In genomic region chr9:99630528-99631125, GRCm38 (mm10) we compare ENCODE assay signal across 9 mouse cellular contexts. TPM values are rescaled to one million over a fixed set of nuclear protein-coding genes. Genes with fewer than 3 reads are reported as not detected.
DNase-seq lines count a peak whose midpoint lies in the region; ATAC-seq and TF ChIP-seq lines count a peak whose summit lies in the region.
"Had no signal": no experiment of that assay in that cellular context is flagged by ENCODE, and none has a peak within 500 bp of the region (broad histone marks: within the 10 kb centered on the region; RNA-seq: fewer than 3 reads in every experiment).

No protein-coding gene starts in this region.

- ATAC-seq in lung, embryonic 15.5 days (ENCODE audit: borderline replicate concordance, extremely low read depth, low FRiP score, low TSS enrichment): no peak
- ATAC-seq in kidney, postnatal 0 days (replicated peaks; ENCODE audit: low FRiP score, low read depth): no peak
- ATAC-seq in neural tube, embryonic 11.5 days (ENCODE audit: insufficient read depth, low FRiP score, low TSS enrichment): no peak

- peak overlapping the region; percentile 65 for H3K9ac ChIP-seq in lung, embryonic 15.5 days
- H3K9ac ChIP-seq in kidney, postnatal 0 days (ENCODE audit: low read depth, low read length): peak overlapping the region; percentile 70
- no peak overlapping the region for H3K9ac ChIP-seq in neural tube, embryonic 11.5 days (ENCODE audit: low read length)

- TF ChIP-seq CTCF in lung, adult 2 months (IDR thresholded peaks at IDR 0.05; ENCODE audit: insufficient read depth, low read length): no peak
- peak; percentile 36; the same call in 1 of the 2 replicates for TF ChIP-seq CTCF in kidney, postnatal 0 days (IDR thresholded peaks at IDR 0.05; ENCODE audit: low read depth)

- WGBS in lung, embryonic 15.5 days: 26% methylated on average over 9 of the region's 9 CpGs
- 55% methylated on average over 9 of the region's 9 CpGs for WGBS in lung, adult 2 months
- WGBS in forebrain, embryonic 10.5 days: 65% methylated on average over 9 of the region's 9 CpGs
- 50% methylated on average over 9 of the region's 9 CpGs for WGBS in kidney, postnatal 0 days
- WGBS in neural tube, embryonic 11.5 days: 56% methylated on average over 9 of the region's 9 CpGs

- no peak for DNase-seq in lung, adult 2 months
- DNase-seq in forebrain, embryonic 10.5 days (ENCODE audit: extremely low spot score, low spot score): no peak
- no peak for DNase-seq in kidney, postnatal 0 days (ENCODE audit: low spot score)
- DNase-seq in neural tube, embryonic 11.5 days (ENCODE audit: low spot score): no peak
- no peak for DNase-seq in urinary bladder, postnatal 10 days (ENCODE audit: low spot score)
- DNase-seq in gastrocnemius, postnatal 25 days: no peak
- no peak for DNase-seq in gastrocnemius, adult 18-20 months (ENCODE audit: low spot score)

- H3K36me3 ChIP-seq in lung, embryonic 15.5 days: peaks cover 11% of the 10 kb centered on the region; the same call in 1 of the 2 replicates
- H3K36me3 ChIP-seq in forebrain, embryonic 10.5 days (replicated peaks): peaks cover 35% of the 10 kb centered on the region
- H3K36me3 ChIP-seq in kidney, postnatal 0 days (ENCODE audit: insufficient read depth, low read length): no peaks in the 10 kb centered on the region; the same call in 1 of the 2 replicates
- H3K36me3 ChIP-seq in neural tube, embryonic 11.5 days (ENCODE audit: control insufficient read depth, insufficient read depth, low read length): no peaks in the 10 kb centered on the region; the same call in 1 of the 2 replicates

- peaks cover 13% of the 10 kb centered on the region for H3K4me1 ChIP-seq in lung, embryonic 15.5 days
- H3K4me1 ChIP-seq in lung, adult 2 months (ENCODE audit: control insufficient read depth, insufficient read depth, low read length): no peaks in the 10 kb centered on the region; the same call in 1 of the 2 replicates
- peaks cover 45% of the 10 kb centered on the region for H3K4me1 ChIP-seq in forebrain, embryonic 10.5 days
- H3K4me1 ChIP-seq in kidney, postnatal 0 days (replicated peaks; ENCODE audit: insufficient read depth, low read length): peaks cover 5% of the 10 kb centered on the region; the same call in 1 of the 2 replicates
- peaks cover 12% of the 10 kb centered on the region for H3K4me1 ChIP-seq in neural tube, embryonic 11.5 days (ENCODE audit: control insufficient read depth, insufficient read depth, low read length)

- peak overlapping the region; percentile 65 for H3K4me3 ChIP-seq in lung, embryonic 15.5 days
- H3K4me3 ChIP-seq in lung, adult 2 months (replicated peaks; ENCODE audit: extremely low read depth, low read depth, low read length): no peak overlapping the region
- H3K4me3 ChIP-seq in forebrain, embryonic 10.5 days: peak overlapping the region; percentile 76
- H3K4me3 ChIP-seq in kidney, postnatal 0 days (replicated peaks; ENCODE audit: low read depth, low read length): peak overlapping the region; percentile 64
- peak overlapping the region; percentile 47 for H3K4me3 ChIP-seq in neural tube, embryonic 11.5 days (ENCODE audit: low read depth, low read length)

- peak overlapping the region; percentile 97 for H3K27ac ChIP-seq in lung, embryonic 15.5 days
- H3K27ac ChIP-seq in forebrain, embryonic 10.5 days: peak overlapping the region; percentile 97
- peak overlapping the region; percentile 93 for H3K27ac ChIP-seq in kidney, postnatal 0 days
- H3K27ac ChIP-seq in neural tube, embryonic 11.5 days (ENCODE audit: low read depth, low read length): no peak overlapping the region

- no peak for TF ChIP-seq POLR2A in lung, adult 2 months (IDR thresholded peaks at IDR 0.05; ENCODE audit: borderline replicate concordance, extremely low read depth, low read depth, low read length)

- no peaks in the 10 kb centered on the region for H3K27me3 ChIP-seq in lung, embryonic 15.5 days
- no peaks in the 10 kb centered on the region for H3K27me3 ChIP-seq in forebrain, embryonic 10.5 days (ENCODE audit: poor library complexity, severe bottlenecking)
- no peaks in the 10 kb centered on the region for H3K27me3 ChIP-seq in kidney, postnatal 0 days (ENCODE audit: insufficient read depth, low read length)
- no peaks in the 10 kb centered on the region for H3K27me3 ChIP-seq in neural tube, embryonic 11.5 days (ENCODE audit: control insufficient read depth, insufficient read depth, low read length)

- H3K9me3 ChIP-seq in lung, embryonic 15.5 days: no peaks in the 10 kb centered on the region
- H3K9me3 ChIP-seq in forebrain, embryonic 10.5 days: no peaks in the 10 kb centered on the region
- H3K9me3 ChIP-seq in kidney, postnatal 0 days (replicated peaks; ENCODE audit: low read length): no peaks in the 10 kb centered on the region
- H3K9me3 ChIP-seq in neural tube, embryonic 11.5 days (ENCODE audit: control insufficient read depth, low read length): no peaks in the 10 kb centered on the region

- peak overlapping the region; percentile 76 for H3K4me2 ChIP-seq in lung, embryonic 15.5 days
- H3K4me2 ChIP-seq in kidney, postnatal 0 days (ENCODE audit: low read length): peak overlapping the region; percentile 78
- peak overlapping the region; percentile 44 for H3K4me2 ChIP-seq in neural tube, embryonic 11.5 days (ENCODE audit: low read depth)

RNA-seq across cellular contexts. Expression of gene Dzip1l, which starts 1.3 kb away (rescaled TPM):
- polyA plus RNA-seq in lung, embryonic 15.5 days (2015; fragmentation: Nextera tagmentation; extraction: Ambion mirVana): 32.7 and 33.8 TPM in 2 replicates
- 6.7 and 8.3 TPM in 2 replicates for polyA plus RNA-seq in lung, adult 2 months (2012; rRNA removed)
- 28.2 and 30.7 TPM in 2 replicates for polyA plus RNA-seq in forebrain, embryonic 10.5 days (2016; fragmentation: Nextera tagmentation; extraction: Ambion mirVana)
- 17.3 and 18.7 TPM in 2 replicates for polyA plus RNA-seq in kidney, postnatal 0 days (2015; fragmentation: Nextera tagmentation; extraction: Ambion mirVana)
- 14.5 and 15.5 TPM in 2 replicates for polyA plus RNA-seq in neural tube, embryonic 11.5 days (2014; fragmentation: Nextera tagmentation; extraction: Ambion mirVana)
- 1 to 10 TPM; 1.9 to 2.0 TPM for total RNA-seq in gastrocnemius, postnatal 25 days (2021)
- 1 to 10 TPM in 1 of 2 experiments, under 1 TPM in 1; 0.75 to 1.6 TPM for total RNA-seq in gastrocnemius, adult 18-20 months (2021)

RNA-seq across cellular contexts. Expression of gene A4gnt, which starts 18.3 kb away (rescaled TPM):
- polyA plus RNA-seq in lung, embryonic 15.5 days (2015; fragmentation: Nextera tagmentation; extraction: Ambion mirVana): not detected in 2 replicates
- 0.05 TPM in 1 of 2 replicates, not detected in the other for polyA plus RNA-seq in lung, adult 2 months (2012; rRNA removed)
- polyA plus RNA-seq in forebrain, embryonic 10.5 days (2016; fragmentation: Nextera tagmentation; extraction: Ambion mirVana): not detected in 2 replicates
- polyA plus RNA-seq in kidney, postnatal 0 days (2015; fragmentation: Nextera tagmentation; extraction: Ambion mirVana): 1.2 and 2.0 TPM in 2 replicates
- not detected in 2 replicates for polyA plus RNA-seq in neural tube, embryonic 11.5 days (2014; fragmentation: Nextera tagmentation; extraction: Ambion mirVana)
- total RNA-seq in gastrocnemius, postnatal 25 days (2021): not detected
- total RNA-seq in gastrocnemius, adult 18-20 months (2021): not detected
- total RNA-seq: left cerebral cortex, postnatal 10 days had no signal

RNA-seq across cellular contexts. Expression of gene Dbr1, which starts 55.0 kb away (rescaled TPM):
- 33.1 and 35.8 TPM in 2 replicates for polyA plus RNA-seq in lung, embryonic 15.5 days (2015; fragmentation: Nextera tagmentation; extraction: Ambion mirVana)
- 5.5 and 6.8 TPM in 2 replicates for polyA plus RNA-seq in lung, adult 2 months (2012; rRNA removed)
- polyA plus RNA-seq in forebrain, embryonic 10.5 days (2016; fragmentation: Nextera tagmentation; extraction: Ambion mirVana): 49.7 and 52.6 TPM in 2 replicates
- polyA plus RNA-seq in kidney, postnatal 0 days (2015; fragmentation: Nextera tagmentation; extraction: Ambion mirVana): 17.0 and 21.2 TPM in 2 replicates
- polyA plus RNA-seq in neural tube, embryonic 11.5 days (2014; fragmentation: Nextera tagmentation; extraction: Ambion mirVana): 31.1 and 35.2 TPM in 2 replicates
- total RNA-seq in gastrocnemius, postnatal 25 days (2021): 1 to 10 TPM; 4.1 to 4.3 TPM
- 1 to 10 TPM; 3.9 to 4.6 TPM for total RNA-seq in gastrocnemius, adult 18-20 months (2021)
